Mouse (Mus musculus): Measurements from ENCODE around the gene Uox. TPM values are rescaled to one million over a fixed set of nuclear protein-coding genes. Genes with fewer than 3 reads are reported as not detected.

Uox gene
- polyA plus RNA-seq, 1 experiment from 2014 or later = not detected

DNA sequence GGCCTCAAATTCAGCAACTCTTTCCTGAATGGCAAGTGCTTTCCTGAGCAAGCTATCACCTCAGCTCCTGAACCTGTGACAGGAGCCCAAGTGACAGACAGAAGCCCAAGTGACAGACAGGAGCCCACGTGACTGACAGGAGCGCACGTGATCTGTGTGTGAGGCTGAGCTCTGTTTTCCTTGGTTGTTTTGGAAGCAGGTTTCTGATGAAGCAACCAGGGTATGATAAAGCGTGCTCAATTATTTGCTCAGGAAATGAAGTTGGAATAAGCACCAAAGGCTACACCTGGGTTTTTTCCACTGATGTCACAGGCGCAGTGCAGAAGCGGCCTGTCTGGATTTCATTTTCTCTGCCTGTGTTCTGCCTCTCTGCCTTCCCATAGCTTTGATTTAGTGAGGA is 19.3 kb downstream of the Uox start:
- H3K9ac ChIP-seq = no peak overlapping the region
- H3K36me3 ChIP-seq (ENCODE audit: poor library complexity, severe bottlenecking) = no peaks in the 10 kb centered on the region
- no peak overlapping the region for H3K27ac ChIP-seq
- H3K4me3 ChIP-seq = no peak overlapping the region
- no peaks in the 10 kb centered on the region for H3K4me1 ChIP-seq
- WGBS = 85% methylated on average over 6 of the region's 6 CpGs
- ATAC-seq = no peak
- no peaks in the 10 kb centered on the region for H3K9me3 ChIP-seq (replicated peaks)
- no peak overlapping the region for H3K4me2 ChIP-seq
- H3K27me3 ChIP-seq = no peaks in the 10 kb centered on the region

DNA sequence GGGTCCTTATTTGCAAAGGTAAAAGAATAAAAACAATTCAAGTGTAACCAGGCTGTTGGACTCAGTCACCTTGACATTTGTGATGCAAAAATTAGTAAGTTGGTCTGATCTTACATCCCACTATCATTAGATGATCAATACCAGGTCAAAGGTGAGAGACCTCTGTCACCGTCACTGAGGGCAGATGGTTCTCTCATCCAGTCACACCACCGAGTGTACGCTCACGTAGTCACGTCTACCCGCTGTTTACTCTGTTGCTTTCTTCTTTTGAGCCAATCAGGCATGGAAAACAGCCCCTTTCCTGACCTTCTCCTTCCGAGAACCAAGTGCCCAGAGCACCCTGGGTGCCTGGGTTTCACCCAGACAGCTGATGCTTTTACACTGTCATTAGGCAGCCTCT is 20.9 kb downstream of the Uox start:
- H3K27ac ChIP-seq = no peak overlapping the region
- WGBS = 81% methylated on average over 7 of the region's 7 CpGs
- no peak overlapping the region for H3K4me3 ChIP-seq
- H3K9ac ChIP-seq = no peak overlapping the region
- no peak overlapping the region for H3K4me2 ChIP-seq
- no peak for ATAC-seq
- H3K4me1 ChIP-seq = no peaks in the 10 kb centered on the region
- H3K27me3 ChIP-seq = no peaks in the 10 kb centered on the region
- H3K36me3 ChIP-seq (ENCODE audit: poor library complexity, severe bottlenecking) = no peaks in the 10 kb centered on the region
- H3K9me3 ChIP-seq (replicated peaks) = no peaks in the 10 kb centered on the region

DNA sequence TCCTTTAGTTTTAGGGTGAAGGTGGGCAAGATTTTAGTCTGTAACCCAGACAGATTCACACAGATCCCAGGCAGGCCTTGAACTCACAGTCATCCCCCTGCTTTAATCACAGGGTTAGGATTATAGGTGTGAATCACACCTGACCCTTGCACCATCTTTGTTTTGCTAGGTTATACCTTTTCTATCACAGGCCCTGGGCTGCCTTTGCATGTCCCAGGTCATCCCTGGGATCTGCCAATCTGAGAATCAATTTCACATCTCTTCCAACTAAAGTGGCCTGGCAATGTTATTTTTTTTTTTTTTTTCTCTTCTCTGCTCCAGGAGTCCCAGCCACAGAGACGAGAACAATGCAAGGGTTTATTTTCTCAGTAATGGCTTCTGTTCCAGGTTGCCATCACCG is 21.4 kb downstream of the Uox start:
- ATAC-seq = no peak
- H3K4me1 ChIP-seq = no peaks in the 10 kb centered on the region
- H3K27me3 ChIP-seq = no peaks in the 10 kb centered on the region
- H3K4me3 ChIP-seq = no peak overlapping the region
- H3K9ac ChIP-seq = no peak overlapping the region
- no peaks in the 10 kb centered on the region for H3K9me3 ChIP-seq (replicated peaks)
- no peak overlapping the region for H3K4me2 ChIP-seq
- 69% methylated on average over 2 of the region's 2 CpGs for WGBS
- H3K36me3 ChIP-seq (ENCODE audit: poor library complexity, severe bottlenecking) = no peaks in the 10 kb centered on the region
- no peak overlapping the region for H3K27ac ChIP-seq

- no peaks in the 10 kb centered on the region for H3K4me1 ChIP-seq
- H3K4me3 ChIP-seq = no peak overlapping the region
- H3K36me3 ChIP-seq (ENCODE audit: poor library complexity, severe bottlenecking) = no peaks in the 10 kb centered on the region
- no peaks in the 10 kb centered on the region for H3K27me3 ChIP-seq
- H3K9ac ChIP-seq = no peak overlapping the region
- H3K4me2 ChIP-seq = no peak overlapping the region
- no peak for ATAC-seq
- H3K27ac ChIP-seq = no peak overlapping the region
- no peaks in the 10 kb centered on the region for H3K9me3 ChIP-seq (replicated peaks)
- 90% methylated on average over 6 of the region's 6 CpGs for WGBS
Measured at GRCm38 (mm10) chr3:146595440-146595839, 25.2 kb downstream of the Uox start.

GRCm38 (mm10) chr3:146596387-146596786 is 26.2 kb downstream of the Uox start:
- no peaks in the 10 kb centered on the region for H3K36me3 ChIP-seq (ENCODE audit: poor library complexity, severe bottlenecking)
- H3K9me3 ChIP-seq (replicated peaks) = no peaks in the 10 kb centered on the region
- no peak for ATAC-seq
- H3K4me2 ChIP-seq = no peak overlapping the region
- no peak overlapping the region for H3K9ac ChIP-seq
- no peaks in the 10 kb centered on the region for H3K27me3 ChIP-seq
- H3K27ac ChIP-seq = no peak overlapping the region
- H3K4me3 ChIP-seq = no peak overlapping the region
- H3K4me1 ChIP-seq = no peaks in the 10 kb centered on the region
- WGBS = 77% methylated on average over 8 of the region's 8 CpGs

- no peaks in the 10 kb centered on the region for H3K36me3 ChIP-seq (ENCODE audit: poor library complexity, severe bottlenecking)
- no peak overlapping the region for H3K9ac ChIP-seq
- H3K4me1 ChIP-seq = no peaks in the 10 kb centered on the region
- H3K4me3 ChIP-seq = no peak overlapping the region
- WGBS = 88% methylated on average over 7 of the region's 7 CpGs
- H3K27me3 ChIP-seq = no peaks in the 10 kb centered on the region
- ATAC-seq = no peak
- no peak overlapping the region for H3K27ac ChIP-seq
- H3K9me3 ChIP-seq (replicated peaks) = no peaks in the 10 kb centered on the region
- no peak overlapping the region for H3K4me2 ChIP-seq
Measured at GRCm38 (mm10) chr3:146596864-146597263, 26.6 kb downstream of the Uox start.

GRCm38 (mm10) chr3:146598411-146598810 is 28.2 kb downstream of the Uox start:
- Histone ChIP-seq H3K4me2 (no peak overlapping the region), H3K27me3 (no peaks in the 10 kb centered on the region), H3K4me1 (no peaks in the 10 kb centered on the region), H3K27ac (no peak overlapping the region), H3K9ac (no peak overlapping the region), H3K36me3 (ENCODE audit: poor library complexity, severe bottlenecking) (no peaks in the 10 kb centered on the region), H3K4me3 (no peak overlapping the region), H3K9me3 (replicated peaks) (no peaks in the 10 kb centered on the region)
- ATAC-seq = no peak
- 88% methylated on average over 6 of the region's 6 CpGs for WGBS

GRCm38 (mm10) chr3:146599198-146599900 is 29.1 kb downstream of the Uox start:
- H3K27me3 ChIP-seq = no peaks in the 10 kb centered on the region
- no peak overlapping the region for H3K4me2 ChIP-seq
- H3K36me3 ChIP-seq (ENCODE audit: poor library complexity, severe bottlenecking) = no peaks in the 10 kb centered on the region
- H3K4me3 ChIP-seq = no peak overlapping the region
- WGBS = 88% methylated on average over 6 of the region's 6 CpGs
- no peak for ATAC-seq
- H3K9me3 ChIP-seq (replicated peaks) = no peaks in the 10 kb centered on the region
- H3K4me1 ChIP-seq = no peaks in the 10 kb centered on the region
- H3K27ac ChIP-seq = no peak overlapping the region
- no peak overlapping the region for H3K9ac ChIP-seq

DNA sequence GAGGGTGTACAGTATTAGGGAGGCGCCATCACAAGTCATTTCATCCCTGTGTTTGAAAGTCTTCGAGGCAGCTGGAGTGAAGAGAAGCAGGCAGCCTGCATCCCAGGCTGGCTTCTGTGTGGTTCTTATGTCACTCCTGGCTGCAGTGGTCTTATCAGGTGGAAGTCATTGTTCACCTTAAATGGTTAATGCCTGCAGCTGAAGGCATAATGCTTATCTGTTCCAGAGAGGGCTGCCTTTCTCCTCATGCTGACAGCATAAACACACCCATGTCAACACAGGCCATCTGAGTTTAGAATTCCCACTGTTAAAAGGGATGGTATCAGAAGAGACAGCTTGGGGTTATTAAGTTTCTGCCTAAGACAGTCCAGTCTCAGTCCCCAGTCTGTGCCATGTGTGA is 31.0 kb downstream of the Uox start:
- Histone ChIP-seq H3K9me3 (replicated peaks) (no peaks in the 10 kb centered on the region), H3K27me3 (no peaks in the 10 kb centered on the region), H3K9ac (no peak overlapping the region), H3K4me2 (no peak overlapping the region), H3K36me3 (ENCODE audit: poor library complexity, severe bottlenecking) (no peaks in the 10 kb centered on the region), H3K4me3 (no peak overlapping the region), H3K27ac (no peak overlapping the region; the same call in 1 of the 2 replicates), H3K4me1 (no peaks in the 10 kb centered on the region)
- 89% methylated on average over 2 of the region's 2 CpGs for WGBS
- ATAC-seq = no peak

- Histone ChIP-seq H3K4me3 (no peak overlapping the region), H3K9me3 (replicated peaks) (no peaks in the 10 kb centered on the region), H3K27me3 (no peaks in the 10 kb centered on the region), H3K36me3 (ENCODE audit: poor library complexity, severe bottlenecking) (no peaks in the 10 kb centered on the region), H3K4me2 (no peak overlapping the region), H3K4me1 (peaks cover 4% of the 10 kb centered on the region), H3K27ac (no peak overlapping the region), H3K9ac (no peak overlapping the region)
- no peak for ATAC-seq
- 88% methylated on average over 3 of the region's 3 CpGs for WGBS
Measured at GRCm38 (mm10) chr3:146602531-146602930, 32.3 kb downstream of the Uox start.

DNA sequence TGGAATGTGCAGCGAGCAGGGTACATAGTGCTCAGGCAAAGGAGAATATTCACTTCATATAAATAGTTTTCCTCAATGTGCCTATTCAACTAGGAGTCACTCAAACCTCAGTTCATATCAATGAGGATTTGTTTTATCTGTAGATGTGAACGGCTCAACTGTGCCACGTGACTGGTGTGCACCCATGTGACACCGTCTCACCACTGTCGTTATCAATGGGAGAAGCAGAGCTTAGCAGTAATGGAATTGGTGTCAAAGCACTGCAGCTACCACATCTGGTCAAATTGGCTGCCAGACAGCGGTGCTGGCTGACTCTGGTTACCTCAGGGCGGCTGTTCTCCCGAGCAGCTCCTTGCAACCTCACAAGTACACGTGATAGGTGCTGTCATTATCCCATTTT is 34.4 kb downstream of the Uox start:
- H3K4me2 ChIP-seq = no peak overlapping the region
- no peaks in the 10 kb centered on the region for H3K36me3 ChIP-seq (ENCODE audit: poor library complexity, severe bottlenecking)
- no peaks in the 10 kb centered on the region for H3K9me3 ChIP-seq (replicated peaks)
- 86% methylated on average over 9 of the region's 9 CpGs for WGBS
- H3K4me3 ChIP-seq = no peak overlapping the region
- ATAC-seq = no peak
- no peaks in the 10 kb centered on the region for H3K27me3 ChIP-seq
- H3K4me1 ChIP-seq = peaks cover 9% of the 10 kb centered on the region
- no peak overlapping the region for H3K27ac ChIP-seq
- H3K9ac ChIP-seq = no peak overlapping the region

DNA sequence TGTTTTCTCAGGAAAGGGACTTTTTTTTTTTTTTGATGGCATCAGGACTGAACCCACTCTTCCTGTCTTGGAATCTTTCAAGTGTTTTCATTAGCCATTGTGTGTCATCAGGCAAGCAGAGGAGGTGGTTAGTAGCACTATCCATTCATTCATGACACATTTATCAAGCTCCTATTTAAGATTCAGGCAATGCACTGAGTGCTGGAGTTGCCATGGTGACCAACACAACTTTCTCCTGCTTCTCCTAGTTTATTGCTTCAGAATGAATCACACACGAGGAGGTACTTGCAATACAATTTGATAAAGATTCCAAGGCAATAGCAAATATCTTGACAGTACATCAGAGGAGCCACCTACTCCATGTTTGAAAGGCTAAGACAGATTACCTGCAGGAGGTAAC is 37.1 kb downstream of the Uox start:
- H3K27me3 ChIP-seq = no peaks in the 10 kb centered on the region
- peaks cover 9% of the 10 kb centered on the region for H3K4me1 ChIP-seq
- no peak overlapping the region for H3K4me2 ChIP-seq
- H3K27ac ChIP-seq = no peak overlapping the region
- no peaks in the 10 kb centered on the region for H3K9me3 ChIP-seq (replicated peaks)
- H3K4me3 ChIP-seq = no peak overlapping the region
- 13% methylated on average over 1 of the region's 1 CpGs for WGBS
- ATAC-seq = no peak; the same call in 1 of the 2 replicates
- no peaks in the 10 kb centered on the region for H3K36me3 ChIP-seq (ENCODE audit: poor library complexity, severe bottlenecking)
- H3K9ac ChIP-seq = no peak overlapping the region

DNA sequence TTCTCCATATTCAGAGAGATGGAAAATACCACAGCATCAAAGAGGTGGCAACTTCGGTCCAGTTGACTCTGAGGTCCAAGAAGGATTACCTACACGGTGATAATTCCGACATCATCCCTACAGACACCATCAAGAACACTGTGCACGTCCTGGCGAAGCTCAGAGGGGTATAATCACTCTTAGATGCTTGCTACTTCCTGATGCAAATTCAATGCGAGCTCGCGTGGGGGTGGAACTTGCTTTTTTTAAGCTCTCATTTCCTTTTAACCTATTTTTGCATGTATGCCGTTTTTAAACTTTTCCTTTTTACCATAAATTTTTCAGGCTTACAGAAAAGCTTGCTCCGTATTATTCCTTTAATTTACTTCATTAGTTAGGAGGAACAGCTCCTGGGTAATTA is 40.1 kb downstream of the Uox start:
- ATAC-seq = no peak

More for the DNA sequence above, 40.1 kb downstream of the Uox start:
- Histone ChIP-seq H3K27ac (no peak overlapping the region), H3K36me3 (ENCODE audit: poor library complexity, severe bottlenecking) (no peaks in the 10 kb centered on the region), H3K9me3 (replicated peaks) (no peaks in the 10 kb centered on the region), H3K27me3 (no peaks in the 10 kb centered on the region), H3K4me1 (peaks cover 9% of the 10 kb centered on the region), H3K4me3 (no peak overlapping the region), H3K9ac (no peak overlapping the region), H3K4me2 (no peak overlapping the region)
- WGBS = 84% methylated on average over 10 of the region's 10 CpGs
